Mouse (Mus musculus): ENCODE data around the gene Otud7b.

DNA sequence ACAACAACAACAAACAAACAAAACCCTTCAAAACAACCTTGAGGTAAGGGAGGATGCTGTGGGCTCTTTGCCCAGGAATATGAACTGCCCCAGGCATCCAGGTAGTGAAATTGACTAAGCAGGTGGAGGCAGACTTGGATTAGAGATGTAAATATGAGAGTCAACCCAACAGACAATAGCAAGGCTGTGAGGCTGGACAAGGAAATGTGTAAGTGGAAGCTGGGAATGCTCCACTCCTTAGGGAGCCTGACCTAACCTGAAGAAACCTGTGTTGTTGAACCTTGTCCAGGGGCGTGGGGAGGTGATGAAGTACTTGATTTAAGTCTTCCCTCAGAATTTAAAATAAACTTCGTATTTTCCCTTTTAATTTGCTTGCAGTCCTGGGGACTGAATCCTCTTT, 74.6 kb downstream of the Otud7b start:
- TF ChIP-seq POLR2A (IDR thresholded peaks at IDR 0.05; ENCODE audit: insufficient read depth, low read length): no peak
- TF ChIP-seq CTCF (IDR thresholded peaks at IDR 0.05; ENCODE audit: low read depth, low read length): no peak
- no peak for TF ChIP-seq EP300 (IDR thresholded peaks at IDR 0.05; ENCODE audit: insufficient read depth, low read depth, low read length)
